Mouse (Mus musculus) C2C12 (cell line): ENCODE measurements around the gene Hs6st3.

Experiments
- MAX ChIP-seq: IDR thresholded peaks from one replicate; pipeline ENCODE4 v1.6.1; 2011; ENCODE audit warnings: mild to moderate bottlenecking, control low read depth
- USF1 ChIP-seq: IDR thresholded peaks from one replicate; pipeline ENCODE4 v1.6.1; 2011; ENCODE audit warnings: low read depth, mild to moderate bottlenecking, control low read depth, moderate library complexity

GRCm38 (mm10) chr14:119250353-119250752 is 112.2 kb downstream of the Hs6st3 start:
- no peak for TF ChIP-seq USF1
- TF ChIP-seq MAX = no peak
